Mouse (Mus musculus) cortical plate, adult 2 months (tissue): ENCODE measurements around the gene Emilin2.

Source experiments
- CTCF ChIP-seq: fragments of 200-500 bp; IDR thresholded peaks from 2 replicates; pipeline ENCODE4 v1.5.1; 2011; ENCODE audit warnings: mild to moderate bottlenecking, control low read depth, low read length; ENCODE audit not compliant: insufficient read depth; ENCODE audit errors: extremely low read depth
- POLR2A ChIP-seq: fragments of 200-500 bp; IDR thresholded peaks from 2 replicates; pipeline ENCODE4 v1.6.1; 2011; ENCODE audit warnings: mild to moderate bottlenecking, low read length, control low read depth; ENCODE audit not compliant: insufficient read depth; ENCODE audit errors: extremely low read depth

GRCm38 (mm10) chr17:71307251-71307790 is 4.5 kb downstream of the Emilin2 start:
- TF ChIP-seq CTCF, result no peak
- no peak for TF ChIP-seq POLR2A
